Mouse (Mus musculus): ENCODE results near the gene Nap1l4. TPM values are rescaled to one million over a fixed set of nuclear protein-coding genes. Genes with fewer than 3 reads are reported as not detected.
A peak's percentile ranks its signal among the peaks of the same experiment; 100 is the strongest.

Gene Nap1l4
- polyA plus RNA-seq, 3 experiments from 2014 or later = 258 to 310 (median 262) TPM

DNA sequence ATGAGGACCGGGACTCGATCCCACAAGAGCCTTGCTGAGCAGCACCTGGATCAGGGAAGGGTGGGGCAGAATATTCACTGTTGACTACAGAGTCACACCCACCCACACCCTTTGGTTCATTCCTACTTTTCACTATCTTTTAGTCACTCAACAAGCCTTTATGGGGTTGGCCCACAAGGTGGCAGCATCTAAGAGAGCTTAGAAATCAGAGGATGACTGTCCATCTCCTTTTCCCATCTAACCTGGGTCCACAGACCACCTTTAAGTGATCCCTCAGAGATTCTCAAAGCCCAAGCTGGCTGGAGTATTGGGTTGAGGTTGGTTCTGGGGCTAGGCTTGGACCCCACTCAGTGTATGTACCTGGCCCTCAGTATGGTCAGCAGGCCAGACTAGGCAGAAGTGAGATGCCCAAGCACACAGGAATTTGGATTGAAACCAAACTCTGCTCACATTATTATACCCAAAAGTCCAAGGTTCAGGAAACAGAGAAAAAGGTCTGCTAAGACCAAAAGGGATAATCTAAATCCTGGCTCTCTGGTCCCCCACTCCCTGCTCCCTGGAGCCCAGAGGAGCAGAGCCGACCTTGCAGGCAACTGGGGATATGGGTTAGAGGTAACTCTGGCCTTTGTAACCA, 72.1 kb downstream of the Nap1l4 start:
- no peak for ATAC-seq

DNA sequence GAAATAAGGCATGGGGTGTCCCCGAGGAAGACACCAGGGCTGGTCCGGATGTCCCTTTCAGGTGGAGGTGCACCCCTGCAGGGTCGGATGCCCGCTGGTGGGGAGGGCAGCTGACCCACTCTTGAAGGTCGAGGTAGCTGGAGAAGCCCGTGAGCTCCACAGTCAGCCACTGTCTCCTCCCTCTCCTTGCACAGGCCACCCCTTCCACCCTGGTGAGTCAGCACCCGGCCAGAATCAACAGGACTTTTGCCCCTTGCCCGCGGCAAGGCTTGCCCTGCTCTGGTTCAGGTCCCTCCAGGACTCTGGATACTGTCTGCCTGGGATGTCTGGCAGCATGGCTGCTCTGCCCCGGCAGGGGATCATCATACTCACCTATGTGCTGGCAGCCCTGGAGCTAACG, 73.0 kb downstream of the Nap1l4 start:
- no peak for ATAC-seq

DNA sequence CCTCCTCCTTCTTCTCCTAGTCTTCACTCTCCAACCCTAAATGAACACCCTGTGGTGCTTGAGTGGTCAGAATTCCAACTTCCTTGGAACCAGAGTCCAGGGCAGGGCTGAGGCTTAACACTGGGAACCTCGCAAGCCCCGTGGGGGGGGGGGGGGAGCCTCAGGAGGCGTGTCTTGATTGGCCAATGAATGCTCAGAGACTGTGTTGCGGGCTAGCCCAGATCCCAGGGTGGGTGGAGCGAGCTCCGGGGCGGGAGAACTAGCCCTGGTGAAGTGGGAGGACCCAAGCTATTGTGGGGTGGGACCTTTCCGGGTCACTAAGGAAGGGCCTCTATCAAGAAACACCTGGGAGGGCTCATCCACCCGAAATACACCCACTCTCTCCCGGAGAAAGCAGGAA, 74.1 kb downstream of the Nap1l4 start:
- no peak for ATAC-seq

DNA sequence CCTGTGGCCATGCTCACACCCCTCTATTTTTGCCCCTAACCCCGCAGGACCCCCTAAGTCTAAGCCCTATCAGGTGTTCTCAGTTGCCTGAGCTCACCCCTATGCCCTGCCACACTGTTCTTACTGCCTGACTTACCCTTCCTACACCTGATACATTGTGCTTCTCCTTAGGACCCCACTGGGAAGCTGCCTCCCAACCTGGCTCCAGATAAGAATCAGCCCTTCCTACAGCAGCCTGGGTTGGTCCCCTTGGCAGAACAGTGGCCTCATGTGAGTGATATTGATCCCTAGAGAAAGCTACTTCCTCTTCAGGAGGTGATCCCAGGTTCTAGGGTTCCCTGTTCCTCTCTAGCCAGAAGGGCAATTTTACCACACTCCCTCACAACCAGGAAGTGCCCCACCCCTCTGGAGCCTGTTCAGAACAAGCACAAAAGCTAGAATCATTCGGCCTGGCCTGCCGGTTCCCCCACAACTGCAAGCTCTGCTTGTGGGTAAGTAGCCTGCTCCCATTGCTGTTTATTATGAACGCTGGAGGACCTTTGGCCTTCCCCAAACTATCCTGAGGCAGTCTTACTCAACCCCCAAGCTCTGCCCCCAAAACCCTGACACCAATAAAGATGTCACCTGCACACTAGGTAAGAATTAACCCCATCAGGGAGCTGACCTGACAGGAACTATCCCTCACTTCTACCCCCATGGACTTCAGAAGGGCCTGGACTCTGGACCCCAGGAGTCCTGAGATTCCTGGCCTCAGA, 75.4 kb downstream of the Nap1l4 start, which contains the start of gene Slc22a18:
Gene Slc22a18, plus strand, starts transcription at position 390 of the 755 bp plus-strand sequence.
- ATAC-seq = no peak

DNA sequence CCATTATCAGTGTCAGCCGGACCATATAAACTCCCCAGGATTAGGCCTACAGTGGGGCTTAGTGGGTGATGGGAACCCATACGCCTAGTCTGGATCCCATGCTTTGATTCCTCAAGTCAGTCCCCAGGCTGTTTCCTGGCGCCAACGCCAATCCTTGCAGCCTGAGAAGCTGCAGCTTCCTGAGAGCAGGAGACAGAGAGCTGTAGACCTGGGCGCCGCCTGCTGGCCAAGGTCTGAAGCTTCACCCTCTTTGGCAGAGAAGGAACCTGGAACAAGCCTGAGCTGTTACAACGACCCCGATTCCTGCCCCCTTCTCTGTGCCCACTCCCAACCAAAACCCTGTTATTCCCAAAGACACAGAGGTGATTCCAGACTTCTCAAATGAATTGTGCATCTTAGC, 79.0 kb downstream of the Nap1l4 start:
- ATAC-seq = no peak

DNA sequence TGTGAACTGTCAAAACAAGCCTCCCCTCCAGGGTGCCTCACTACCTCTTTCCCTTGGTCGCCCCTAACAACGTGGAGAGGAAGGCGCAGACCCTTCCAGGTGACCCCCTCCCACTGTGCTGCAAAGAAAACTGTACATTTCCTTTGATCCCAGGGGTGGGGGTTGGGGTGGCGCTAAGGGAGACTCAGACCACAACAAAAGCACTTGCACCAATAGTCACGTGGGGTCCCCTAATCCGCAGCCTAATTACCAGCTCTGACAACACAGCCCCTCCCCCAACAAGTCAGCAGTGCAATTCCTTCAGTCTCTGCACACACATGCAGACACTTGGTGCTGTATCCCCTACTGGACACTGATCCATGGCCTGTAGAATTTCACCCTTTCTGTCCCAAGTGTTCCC, 81.2 kb downstream of the Nap1l4 start:
- ATAC-seq = no peak

DNA sequence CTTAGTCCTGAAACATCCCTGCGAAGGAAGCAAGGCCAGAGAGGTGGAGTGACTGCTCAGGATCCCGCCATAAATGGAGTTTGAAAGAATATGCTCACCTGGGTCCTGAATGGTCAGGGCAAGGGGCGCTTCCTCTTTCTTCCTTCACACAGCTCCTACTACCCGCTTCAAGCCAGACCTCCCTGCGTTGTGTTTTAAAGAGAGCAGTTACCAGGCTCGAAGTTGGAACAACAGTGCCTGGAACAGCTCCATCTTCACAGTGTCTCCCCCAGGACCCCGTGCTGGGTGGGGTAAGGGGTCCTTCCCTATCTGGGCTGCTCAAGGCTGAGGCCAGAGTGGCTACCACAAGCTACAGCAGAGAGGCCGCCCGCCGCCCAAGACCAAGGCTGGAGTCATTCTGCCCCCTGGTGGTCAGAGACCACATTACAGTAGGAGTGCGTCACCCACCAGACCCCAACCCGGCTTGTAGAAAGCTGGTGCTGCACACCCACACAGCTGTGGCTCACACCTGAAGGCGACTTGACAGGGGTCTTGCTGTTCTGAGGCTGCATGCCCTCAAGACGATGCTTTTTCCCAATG, 82.7 kb downstream of the Nap1l4 start:
- ATAC-seq = peak; percentile 51

DNA sequence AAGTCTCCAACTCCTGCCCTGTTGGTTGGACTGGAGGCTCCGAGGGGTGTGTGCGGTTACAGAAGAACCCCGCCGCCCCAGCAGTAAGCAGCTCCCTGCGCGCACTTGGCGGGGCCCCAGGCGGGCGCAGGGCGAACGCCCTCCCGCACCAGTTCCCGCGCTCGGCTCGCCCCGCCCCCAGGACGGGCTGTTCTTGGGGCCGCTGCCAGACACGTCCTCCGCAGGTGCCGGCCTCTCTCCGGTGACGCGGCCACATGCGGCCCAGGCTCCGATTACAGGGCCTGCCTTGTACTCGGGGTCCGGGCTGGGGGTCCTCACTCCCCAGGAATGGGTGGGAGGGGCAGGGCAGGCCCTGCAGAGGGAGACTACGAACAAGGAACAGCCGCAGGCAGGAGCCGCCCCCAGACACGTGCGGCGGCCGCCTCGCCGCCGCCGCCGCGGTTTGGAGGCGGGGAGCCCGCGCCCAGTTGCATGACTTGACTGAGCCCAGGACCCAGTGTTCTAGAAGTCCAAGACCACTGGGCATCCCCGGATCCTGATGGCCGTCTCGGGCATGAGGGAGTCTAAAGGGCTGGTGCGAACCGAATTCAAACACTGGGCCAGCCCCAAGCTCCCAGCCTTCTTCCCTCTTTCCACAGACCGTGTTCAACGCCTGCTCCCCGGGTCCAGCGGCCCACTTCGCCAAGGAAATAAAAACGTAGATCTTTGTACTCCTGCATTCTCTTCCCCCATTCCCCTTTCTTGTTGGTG, 83.9 kb downstream of the Nap1l4 start:
- no peak for ATAC-seq

- ATAC-seq = no peak
Observed at GRCm38 (mm10) chr7:143463865-143464415, 85.0 kb downstream of the Nap1l4 start.

Other genes starting within 250 kb of the Nap1l4 start
- gene Cdkn1c, start 88.1 kb downstream of the Nap1l4 start, polyA plus RNA-seq (2017; shearing (Covaris generic)) = under 1 TPM in 2 of 3 experiments, not detected in 1; 0.25 to 0.64 TPM
- gene Slc22a18, start 75.4 kb downstream of the Nap1l4 start, polyA plus RNA-seq (2017; shearing (Covaris generic)) = under 1 TPM in 1 of 3 experiments, not detected in 2; 0.54 TPM
- gene Phlda2, start 46.0 kb downstream of the Nap1l4 start, polyA plus RNA-seq (2017; shearing (Covaris generic)) = not detected
- gene Cars, start 51.0 kb upstream of the Nap1l4 start, polyA plus RNA-seq (2017; shearing (Covaris generic)) = 10 to 100 TPM; 29.9 to 40.2 (median 31.2) TPM
- 100 to 1,000 TPM in 2 of 3 experiments, 10 to 100 TPM in 1; 73.7 to 122 (median 117) TPM for gene Tnfrsf26, start 79.6 kb upstream of the Nap1l4 start, polyA plus RNA-seq (2017; shearing (Covaris generic))
- gene Tnfrsf22, start 100.6 kb upstream of the Nap1l4 start, polyA plus RNA-seq (2017; shearing (Covaris generic)) = 10 to 100 TPM in 2 of 3 experiments, 1 to 10 TPM in 1; 6.9 to 21.9 (median 16.0) TPM
- 1 to 10 TPM; 3.3 to 5.0 (median 4.4) TPM for gene Tnfrsf23, start 136.8 kb upstream of the Nap1l4 start, polyA plus RNA-seq (2017; shearing (Covaris generic))
- gene Osbpl5, start 207.9 kb upstream of the Nap1l4 start, polyA plus RNA-seq (2017; shearing (Covaris generic)) = 10 to 100 TPM; 19.0 to 34.0 (median 31.8) TPM
- gene Mrgprg, start 217.9 kb upstream of the Nap1l4 start, polyA plus RNA-seq (2017; shearing (Covaris generic)) = not detected
- 1 to 10 TPM; 3.9 to 6.4 (median 4.2) TPM for gene Mrgpre, start 235.4 kb upstream of the Nap1l4 start, polyA plus RNA-seq (2017; shearing (Covaris generic))

Data from inflammation-experienced regulatory T-cells, adult 6 months (primary cell).